Mouse (Mus musculus) CH12.LX (cell line): Measurements from ENCODE around the gene Fbxl15. TPM values are rescaled to one million over a fixed set of nuclear protein-coding genes. Genes with fewer than 3 reads are reported as not detected.

ENCODE experiments used
- DNase-seq: peaks from one replicate; pipeline ENCODE4 v3.0.0-alpha.2; 2013; ENCODE audit errors: extremely low read depth
- H3K27ac ChIP-seq: 2 replicates; pipeline ENCODE4 v1.5.1; 2012; ENCODE audit warnings: low read depth, mild to moderate bottlenecking, control low read depth, moderate library complexity; ENCODE audit not compliant: insufficient read depth
- H3K27me3 ChIP-seq: replicated peaks from 2 replicates; pipeline ENCODE3; 2012; ENCODE audit warnings: inconsistent platforms
- H3K36me3 ChIP-seq, 2 experiments: replicated peaks in 1 of 2; 2 replicates each; pipeline versions ENCODE3 to v1.6.1; 2012; ENCODE audit warnings: inconsistent platforms in 1 of 2, low read length in 1 of 2, mild to moderate bottlenecking in 1 of 2, mixed read lengths in 1 of 2, moderate library complexity in 1 of 2; ENCODE audit not compliant: control insufficient read depth in 1 of 2, insufficient read depth in 1 of 2
- H3K4me1 ChIP-seq, 2 experiments: 2 replicates each; pipeline ENCODE4 v1.6.1; 2012; ENCODE audit warnings: inconsistent platforms in 1 of 2, moderate library complexity in 1 of 2; ENCODE audit not compliant: insufficient read depth in 2 of 2, control insufficient read depth in 1 of 2
- H3K4me2 ChIP-seq: 2 replicates; pipeline ENCODE4 v1.6.1; 2012; ENCODE audit warnings: low read depth, mild to moderate bottlenecking, control low read depth; ENCODE audit not compliant: poor library complexity, insufficient read depth, severe bottlenecking
- H3K4me3 ChIP-seq, 3 experiments: fragments of 150-350 bp in 1 of 3; sonication (generic) in 1 of 3; replicated peaks in 1 of 3; 2 replicates each; pipeline versions ENCODE3 to v1.5.1; 2011 to 2012; ENCODE audit warnings: low read depth in 2 of 3, low read length in 2 of 3, mild to moderate bottlenecking in 2 of 3, moderate library complexity in 2 of 3, control low read depth in 1 of 3, improper control_type of control experiment in 1 of 3, inconsistent platforms in 1 of 3, mixed read lengths in 1 of 3; ENCODE audit not compliant: poor library complexity in 1 of 3
- H3K79me2 ChIP-seq: replicated peaks from 2 replicates; pipeline ENCODE4 v1.6.1; 2012; ENCODE audit warnings: mild to moderate bottlenecking, moderate library complexity; ENCODE audit not compliant: control insufficient read depth, poor library complexity, insufficient read depth, severe bottlenecking; ENCODE audit errors: extremely low read depth
- H3K9ac ChIP-seq: 2 replicates; pipeline ENCODE4 v1.6.1; 2012; ENCODE audit warnings: low read depth, mild to moderate bottlenecking, control low read depth, moderate library complexity; ENCODE audit not compliant: insufficient read depth
- H3K9me3 ChIP-seq: replicated peaks from 2 replicates; pipeline ENCODE3; 2012; ENCODE audit warnings: low read length, inconsistent platforms, mixed read lengths
- CHD1 ChIP-seq: IDR thresholded peaks from 2 replicates; pipeline ENCODE4 v1.6.1; 2012; ENCODE audit warnings: low read depth, low read length, improper control_type of control experiment, inconsistent platforms
- CHD2 ChIP-seq: IDR thresholded peaks from 2 replicates; pipeline ENCODE4 v1.6.1; 2011; ENCODE audit warnings: low read length, improper control_type of control experiment
- GABPA ChIP-seq: IDR thresholded peaks from 2 replicates; pipeline ENCODE4 v1.6.1; 2012; ENCODE audit warnings: low read depth, low read length, improper control_type of control experiment, inconsistent platforms; ENCODE audit not compliant: insufficient replicate concordance
- HCFC1 ChIP-seq: IDR thresholded peaks from 2 replicates; pipeline ENCODE4 v1.6.1; 2012; ENCODE audit warnings: low read depth, mild to moderate bottlenecking, inconsistent platforms, low read length, improper control_type of control experiment
- JUN ChIP-seq: IDR thresholded peaks from 2 replicates; pipeline ENCODE4 v1.6.1; 2011; ENCODE audit warnings: low read depth, mild to moderate bottlenecking, low read length, improper control_type of control experiment, moderate library complexity; ENCODE audit not compliant: insufficient read depth
- JUND ChIP-seq: conservative IDR thresholded peaks from 2 replicates; pipeline ENCODE4 v1.6.1; 2011; ENCODE audit warnings: low read depth, low read length, improper control_type of control experiment
- MAZ ChIP-seq: IDR thresholded peaks from 2 replicates; pipeline ENCODE4 v1.6.1; 2012; ENCODE audit warnings: low read depth, mild to moderate bottlenecking, inconsistent platforms, low read length, improper control_type of control experiment, moderate library complexity
- MXI1 ChIP-seq: IDR thresholded peaks from 2 replicates; pipeline ENCODE4 v1.6.1; 2011; ENCODE audit warnings: mild to moderate bottlenecking, low read depth, low read length, improper control_type of control experiment
- MYC ChIP-seq: IDR thresholded peaks from 2 replicates; pipeline ENCODE4 v1.6.1; 2011; ENCODE audit warnings: low read depth, mild to moderate bottlenecking, improper control_type of control experiment, low read length
- NELFE ChIP-seq: IDR thresholded peaks from 2 replicates; pipeline ENCODE4 v1.6.1; 2011; ENCODE audit warnings: low read depth, low read length, improper control_type of control experiment
- PAX5 ChIP-seq: IDR thresholded peaks from 2 replicates; pipeline ENCODE4 v1.6.1; 2012; ENCODE audit warnings: low read length, inconsistent platforms, mixed read lengths
- POLR2A ChIP-seq: IDR thresholded peaks from 2 replicates; pipeline ENCODE4 v1.6.1; 2011; ENCODE audit warnings: low read depth, mild to moderate bottlenecking, improper control_type of control experiment, low read length
- POLR2AphosphoS2 ChIP-seq: IDR thresholded peaks from 2 replicates; pipeline ENCODE4 v1.6.1; 2011; ENCODE audit warnings: low read depth, low read length, improper control_type of control experiment
- RAD21 ChIP-seq: IDR thresholded peaks from 2 replicates; pipeline ENCODE4 v1.6.1; 2011; ENCODE audit warnings: low read depth, mild to moderate bottlenecking, low read length, improper control_type of control experiment, moderate library complexity
- RCOR1 ChIP-seq: conservative IDR thresholded peaks from 2 replicates; pipeline ENCODE4 v1.6.1; 2012; ENCODE audit warnings: low read depth, mild to moderate bottlenecking, inconsistent platforms, low read length, improper control_type of control experiment
- SIN3A ChIP-seq: IDR thresholded peaks from 2 replicates; pipeline ENCODE4 v1.6.1; 2012; ENCODE audit warnings: low read length, improper control_type of control experiment, inconsistent platforms
- SMC3 ChIP-seq: IDR thresholded peaks from 2 replicates; pipeline ENCODE4 v1.6.1; 2011; ENCODE audit warnings: low read depth, low read length, improper control_type of control experiment
- TCF12 ChIP-seq: IDR thresholded peaks from 2 replicates; pipeline ENCODE4 v1.6.1; 2014; ENCODE audit warnings: low read depth, mild to moderate bottlenecking, inconsistent platforms, low read length, improper control_type of control experiment
- UBTF ChIP-seq: IDR thresholded peaks from 2 replicates; pipeline ENCODE4 v1.6.1; 2012; ENCODE audit warnings: low read depth, mild to moderate bottlenecking, inconsistent platforms, low read length, improper control_type of control experiment, moderate library complexity
- USF2 ChIP-seq: conservative IDR thresholded peaks from 2 replicates; pipeline ENCODE4 v1.6.1; 2011; ENCODE audit warnings: low read depth, low read length, improper control_type of control experiment
- ZC3H11A ChIP-seq: IDR thresholded peaks from 2 replicates; pipeline ENCODE4 v1.6.1; 2012; ENCODE audit warnings: low read depth, mild to moderate bottlenecking, inconsistent platforms, low read length, improper control_type of control experiment
- ZMIZ1 ChIP-seq: IDR thresholded peaks from 2 replicates; pipeline ENCODE4 v1.6.1; 2012; ENCODE audit warnings: low read depth, mild to moderate bottlenecking, inconsistent platforms, low read length, improper control_type of control experiment
- ZNF384 ChIP-seq: IDR thresholded peaks from 2 replicates; pipeline ENCODE4 v1.6.1; 2012; ENCODE audit warnings: low read depth, low read length, improper control_type of control experiment, inconsistent platforms
- dilution Hi-C: fragments of 300-500 bp; cut with MboI; formaldehyde crosslinking; loops from 2 replicates; pipeline ENCODE4 v1.14.3; 2020; ENCODE audit warnings: low sequenced_read_pairs; ENCODE audit not compliant: extremely low pct_unique_long_range_greater_than_20kb, extremely low pct_ligation_motif_present
- in situ Hi-C: fragments of 300-500 bp; cut with MboI; formaldehyde crosslinking; loops from 3 replicates; pipeline ENCODE4 v1.14.3; 2019; ENCODE audit warnings: low sequenced_read_pairs, low pct_ligation_motif_present, low pct_unique_long_range_greater_than_20kb, mixed read lengths
- polyA plus RNA-seq: library from polyadenylated mRNA; unstranded; fragments of >175 nt; gene quantifications from 2 replicates; pipeline ENCODE4 v1.2.1, GENCODE M21; 2012; ENCODE audit warnings: low read depth; ENCODE audit not compliant: insufficient read length
- total RNA-seq, 2 experiments: library from RNA; depleted of rRNA; stranded (reverse); fragments of 300-350 nt in 1 of 2; fragments of >200 nt in 1 of 2; gene quantifications; 2 replicates each; pipeline ENCODE4 v1.2.3; 2012 to 2014

Fbxl15 gene
- total and polyA plus RNA-seq, 3 experiments = 7.6 to 9.9 (median 9.4) TPM

DNA sequence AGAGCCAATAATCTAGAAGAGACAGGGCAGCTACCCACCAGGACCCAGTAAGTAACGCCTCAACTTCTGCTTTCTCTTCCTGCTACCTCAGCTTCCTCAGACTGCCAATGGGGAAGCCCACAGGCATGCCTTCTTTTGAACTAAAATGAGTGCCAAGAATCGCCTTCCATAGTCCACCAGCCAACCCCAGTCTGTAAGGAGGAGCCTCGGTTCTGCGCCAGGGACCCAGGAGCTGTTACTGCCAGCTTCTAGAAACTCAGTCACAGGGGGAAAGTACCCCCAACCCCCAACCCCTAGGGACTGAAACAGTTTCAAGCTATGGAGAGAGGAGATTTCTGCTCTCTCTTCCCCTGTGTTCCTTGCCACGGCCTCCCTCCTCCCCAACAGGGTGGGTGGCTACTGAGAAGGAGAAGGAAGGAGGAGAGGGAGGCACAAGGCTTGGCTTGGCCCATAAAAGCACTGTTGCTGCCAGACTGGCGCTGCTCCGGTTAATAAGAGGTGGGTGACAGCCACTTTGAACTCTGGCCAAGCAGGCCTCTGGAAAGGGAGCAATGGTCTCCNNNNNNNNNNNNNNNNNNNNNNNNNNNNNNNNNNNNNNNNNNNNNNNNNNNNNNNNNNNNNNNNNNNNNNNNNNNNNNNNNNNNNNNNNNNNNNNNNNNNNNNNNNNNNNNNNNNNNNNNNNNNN, 11.4 kb downstream of the Fbxl15 start (continued):
- TF ChIP-seq SIN3A (peak; percentile 21; the same call in 1 of the 2 replicates), HCFC1 (no peak), MYC (no peak), CHD2 (peak; percentile 57; the same call in 1 of the 2 replicates), UBTF (peak; percentile 76), RAD21 (no peak), RCOR1 (no peak), ZNF384 (no peak), MAZ (no peak), TCF12 (0 out of 2 replicates have a peak, but pooled peaks have one; percentile 11), ZC3H11A (no peak), NELFE (peak; percentile 52; the same call in 1 of the 2 replicates), POLR2AphosphoS2 (no peak), MXI1 (peak; percentile 53; the same call in 1 of the 2 replicates), USF2 (no peak)

DNA sequence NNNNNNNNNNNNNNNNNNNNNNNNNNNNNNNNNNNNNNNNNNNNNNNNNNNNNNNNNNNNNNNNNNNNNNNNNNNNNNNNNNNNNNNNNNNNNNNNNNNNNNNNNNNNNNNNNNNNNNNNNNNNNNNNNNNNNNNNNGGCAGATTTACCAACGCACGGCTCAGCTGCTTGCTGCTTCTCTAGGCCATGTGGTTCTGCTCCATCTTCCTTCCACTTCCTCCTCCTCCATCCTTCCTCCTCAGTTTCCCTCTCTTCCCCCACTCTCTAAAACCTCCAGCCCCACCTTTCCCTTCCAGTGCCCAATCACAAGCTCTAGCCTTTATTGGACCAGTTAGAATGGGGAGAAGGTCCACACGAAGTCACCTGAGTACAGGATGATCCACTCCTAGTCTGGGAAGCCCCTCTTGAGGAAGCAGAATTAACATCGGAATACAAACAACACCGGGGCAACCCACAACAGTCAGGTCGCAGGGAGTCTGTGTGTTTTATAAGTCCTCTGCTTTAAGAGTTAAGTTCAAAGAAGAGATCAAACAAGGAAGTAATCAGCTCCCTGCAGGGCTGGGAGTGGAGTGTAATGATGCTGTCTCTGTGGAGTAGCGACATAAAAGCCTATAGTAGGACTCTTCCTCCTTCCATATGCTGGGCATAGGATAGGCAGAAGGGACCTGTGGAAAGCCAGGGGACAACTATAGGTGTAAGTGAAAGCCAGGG, 16.9 kb downstream of the Fbxl15 start:
- Histone ChIP-seq H3K79me2 (no peaks in the 10 kb centered on the region), H3K27ac (no peak overlapping the region), H3K9me3 (no peaks in the 10 kb centered on the region), H3K4me2 (no peak overlapping the region), H3K36me3 (peaks cover 0 to 5% of the 10 kb centered on the region in 2 experiments), H3K9ac (no peak overlapping the region), H3K27me3 (no peaks in the 10 kb centered on the region), H3K4me3 (no peak overlapping the region), H3K4me1 (peaks cover 10 to 37% of the 10 kb centered on the region in 2 experiments)
- in situ Hi-C loops = no loop called here
- dilution Hi-C loops = no loop called here
- TF ChIP-seq MAZ (no peak), POLR2A (no peak), PAX5 (no peak), RCOR1 (no peak), CHD1 (no peak), JUND (no peak), ZMIZ1 (no peak), JUN (no peak), GABPA (no peak), SMC3 (no peak)
- no peak for DNase-seq
